Mouse (Mus musculus) embryonic facial prominence, embryonic 12.5 days (tissue): ENCODE results near the gene Fam114a2. TPM values are rescaled to one million over a fixed set of nuclear protein-coding genes. Genes with fewer than 3 reads are reported as not detected.

ENCODE experiments used
- ATAC-seq: fragments of 200-750 bp; cut with Nextera tagmentation; 2 replicates; pipeline ENCODE4 v1.8.0; 2017; ENCODE audit not compliant: insufficient number of reproducible peaks, insufficient read depth, low FRiP score, low TSS enrichment
- H3K27ac ChIP-seq: fragments of 300-500 bp; sonication (generic); 2 replicates; pipeline ENCODE4 v1.5.1; 2016; ENCODE audit warnings: mild to moderate bottlenecking
- H3K27me3 ChIP-seq: fragments of 300-500 bp; sonication (generic); 2 replicates; pipeline ENCODE4 v1.6.1; 2016; ENCODE audit warnings: mild to moderate bottlenecking, moderate library complexity
- H3K36me3 ChIP-seq: fragments of 300-500 bp; sonication (generic); 2 replicates; pipeline ENCODE4 v1.6.1; 2016; ENCODE audit warnings: mild to moderate bottlenecking
- H3K4me1 ChIP-seq: fragments of 300-500 bp; sonication (generic); 2 replicates; pipeline ENCODE4 v1.6.1; 2016
- H3K4me2 ChIP-seq: fragments of 300-500 bp; sonication (generic); replicated peaks from 2 replicates; pipeline ENCODE4 v1.6.1; 2016; ENCODE audit warnings: mild to moderate bottlenecking, moderate library complexity
- H3K4me3 ChIP-seq: fragments of 300-500 bp; sonication (generic); 2 replicates; pipeline ENCODE4 v1.5.1; 2016; ENCODE audit warnings: mild to moderate bottlenecking
- H3K9ac ChIP-seq: fragments of 300-500 bp; sonication (generic); 2 replicates; pipeline ENCODE4 v1.6.1; 2016; ENCODE audit warnings: mild to moderate bottlenecking, moderate library complexity
- H3K9me3 ChIP-seq: fragments of 300-500 bp; sonication (generic); 2 replicates; pipeline ENCODE4 v1.6.1; 2016; ENCODE audit warnings: mild to moderate bottlenecking, moderate library complexity
- WGBS: fragments of 180-500 bp; shearing (Covaris S2); methylation state at CpG from one replicate; pipeline ENCODE4 v1.1.7; 2016; 5-methylcytosine and 5-hydroxymethylcytosine counted together
- polyA plus RNA-seq: library from polyadenylated mRNA; unstranded; fragments of >200 nt; fragmentation: Nextera tagmentation; extraction: Ambion mirVana; gene quantifications from 2 replicates; pipeline ENCODE4 v1.2.1, GENCODE M21; 2016

Gene Fam114a2
- polyA plus RNA-seq, 1 experiment from 2014 or later: 74.4 TPM

- H3K27ac ChIP-seq: no peak overlapping the region
- ATAC-seq: no peak
- H3K4me2 ChIP-seq: no peak overlapping the region
- H3K36me3 ChIP-seq: peaks cover 18% of the 10 kb centered on the region
- H3K4me1 ChIP-seq: no peaks in the 10 kb centered on the region
- H3K4me3 ChIP-seq: no peak overlapping the region
- H3K9ac ChIP-seq: no peak overlapping the region
- WGBS: 93% methylated on average over 5 of the region's 5 CpGs
- no peaks in the 10 kb centered on the region for H3K27me3 ChIP-seq
- no peaks in the 10 kb centered on the region for H3K9me3 ChIP-seq
Measured at GRCm38 (mm10) chr11:57535912-57536311, 17.5 kb upstream of the Fam114a2 start.

DNA sequence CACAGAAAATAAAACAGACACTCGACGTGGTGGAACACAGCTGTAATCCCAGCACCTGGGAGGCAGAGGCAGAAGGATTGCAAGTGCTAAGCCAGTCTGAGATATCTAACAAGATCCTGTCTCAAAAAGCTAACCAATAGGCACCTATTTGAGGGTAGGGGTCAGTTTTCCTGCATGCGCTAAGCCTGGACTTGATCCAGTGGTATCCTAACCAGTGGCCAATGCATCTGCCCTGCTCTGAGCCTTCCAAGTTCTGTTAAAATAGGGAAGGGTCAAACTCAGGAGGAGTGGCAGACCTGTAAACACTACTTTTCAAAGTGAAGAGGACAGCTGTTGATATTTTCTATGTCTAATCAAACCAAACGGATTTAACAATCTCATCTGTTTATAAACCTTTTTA, 13.9 kb upstream of the Fam114a2 start:
- 93% methylated on average over 4 of the region's 4 CpGs for WGBS
- Histone ChIP-seq H3K9ac (no peak overlapping the region), H3K9me3 (no peaks in the 10 kb centered on the region), H3K27me3 (no peaks in the 10 kb centered on the region), H3K4me3 (no peak overlapping the region), H3K4me2 (no peak overlapping the region), H3K27ac (no peak overlapping the region), H3K4me1 (no peaks in the 10 kb centered on the region), H3K36me3 (peaks cover 46% of the 10 kb centered on the region)
- ATAC-seq: no peak

- H3K9ac ChIP-seq: no peak overlapping the region
- no peak overlapping the region for H3K4me3 ChIP-seq
- H3K27me3 ChIP-seq: no peaks in the 10 kb centered on the region
- H3K36me3 ChIP-seq: peaks cover 46% of the 10 kb centered on the region
- H3K4me2 ChIP-seq: no peak overlapping the region
- ATAC-seq: no peak
- no peaks in the 10 kb centered on the region for H3K9me3 ChIP-seq
- no peaks in the 10 kb centered on the region for H3K4me1 ChIP-seq
- H3K27ac ChIP-seq: no peak overlapping the region
- 74% methylated on average over 11 of the region's 11 CpGs for WGBS
Measured at GRCm38 (mm10) chr11:57531300-57531950, 13.0 kb upstream of the Fam114a2 start.

DNA sequence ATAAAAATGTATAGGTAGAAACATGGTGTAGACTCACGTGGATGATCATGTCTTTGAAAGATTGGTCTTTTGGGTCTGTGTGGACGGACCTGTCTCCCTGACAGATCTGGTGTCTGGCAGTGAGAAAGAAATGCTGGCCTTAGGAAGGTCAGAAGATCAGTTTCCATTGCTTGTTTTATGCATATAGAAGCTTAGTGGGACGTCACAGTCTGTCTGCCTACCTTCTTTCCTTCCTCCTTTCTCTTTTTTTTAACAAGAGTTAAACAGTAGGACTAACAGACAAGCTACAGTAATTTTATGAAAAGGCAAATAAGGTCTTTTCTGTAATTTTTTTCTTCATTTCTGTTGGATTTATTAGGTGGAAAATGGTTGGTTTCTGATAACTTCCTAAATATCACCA, 10.7 kb upstream of the Fam114a2 start:
- Histone ChIP-seq H3K4me2 (no peak overlapping the region), H3K27me3 (no peaks in the 10 kb centered on the region), H3K9me3 (no peaks in the 10 kb centered on the region), H3K9ac (no peak overlapping the region), H3K4me1 (no peaks in the 10 kb centered on the region), H3K36me3 (peaks cover 46% of the 10 kb centered on the region), H3K27ac (no peak overlapping the region), H3K4me3 (no peak overlapping the region)
- WGBS: 84% methylated on average over 3 of the region's 3 CpGs
- no peak for ATAC-seq

GRCm38 (mm10) chr11:57527506-57527905, 9.1 kb upstream of the Fam114a2 start:
- Histone ChIP-seq H3K27ac (no peak overlapping the region), H3K9ac (no peak overlapping the region), H3K4me3 (no peak overlapping the region), H3K4me2 (no peak overlapping the region), H3K9me3 (no peaks in the 10 kb centered on the region), H3K36me3 (peaks cover 39% of the 10 kb centered on the region), H3K27me3 (no peaks in the 10 kb centered on the region), H3K4me1 (no peaks in the 10 kb centered on the region)
- WGBS: 85% methylated on average over 4 of the region's 4 CpGs
- ATAC-seq: no peak

GRCm38 (mm10) chr11:57525900-57526299, 7.5 kb upstream of the Fam114a2 start:
- Histone ChIP-seq H3K4me1 (no peaks in the 10 kb centered on the region), H3K27ac (no peak overlapping the region), H3K27me3 (no peaks in the 10 kb centered on the region), H3K9me3 (no peaks in the 10 kb centered on the region), H3K36me3 (peaks cover 30% of the 10 kb centered on the region), H3K4me3 (no peak overlapping the region), H3K9ac (no peak overlapping the region), H3K4me2 (no peak overlapping the region)
- WGBS: 85% methylated on average over 3 of the region's 3 CpGs
- no peak for ATAC-seq

- Histone ChIP-seq H3K9ac (no peak overlapping the region; the same call in 1 of the 2 replicates), H3K4me3 (no peak overlapping the region), H3K27me3 (no peaks in the 10 kb centered on the region), H3K27ac (no peak overlapping the region), H3K4me2 (no peak overlapping the region), H3K36me3 (peaks cover 18% of the 10 kb centered on the region), H3K9me3 (no peaks in the 10 kb centered on the region), H3K4me1 (no peaks in the 10 kb centered on the region)
- ATAC-seq: no peak
Measured at GRCm38 (mm10) chr11:57524597-57524996, 6.2 kb upstream of the Fam114a2 start.

GRCm38 (mm10) chr11:57523418-57523817, 5.0 kb upstream of the Fam114a2 start:
- Histone ChIP-seq H3K27ac (no peak overlapping the region), H3K36me3 (peaks cover 9% of the 10 kb centered on the region), H3K4me3 (no peak overlapping the region), H3K4me1 (no peaks in the 10 kb centered on the region), H3K9ac (no peak overlapping the region), H3K4me2 (no peak overlapping the region), H3K27me3 (no peaks in the 10 kb centered on the region), H3K9me3 (no peaks in the 10 kb centered on the region)
- ATAC-seq: no peak
- WGBS: 93% methylated on average over 3 of the region's 3 CpGs

DNA sequence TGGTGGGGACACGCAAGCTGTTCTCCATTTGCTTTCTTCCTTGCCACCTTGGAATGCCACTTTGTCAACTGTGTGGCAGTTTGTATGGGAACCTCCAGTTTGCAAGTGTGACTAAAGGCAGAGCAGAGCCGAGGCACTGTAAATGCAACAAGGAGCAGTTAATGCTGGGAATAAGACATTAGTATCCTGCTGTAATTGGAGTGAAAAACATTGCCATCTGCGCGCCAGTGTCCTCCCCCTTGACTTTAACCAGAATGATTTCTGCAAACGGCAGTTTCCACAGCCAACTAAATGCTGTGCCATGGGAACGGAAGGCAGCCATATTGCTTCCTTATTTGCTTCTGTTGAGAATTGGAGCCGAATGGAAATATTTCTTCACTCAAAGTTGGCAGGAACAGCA, 3.6 kb upstream of the Fam114a2 start:
- H3K4me1 ChIP-seq: peaks cover 2% of the 10 kb centered on the region; the same call in 1 of the 2 replicates
- WGBS: 91% methylated on average over 7 of the region's 7 CpGs
- no peaks in the 10 kb centered on the region for H3K27me3 ChIP-seq
- H3K9me3 ChIP-seq: no peaks in the 10 kb centered on the region
- no peak overlapping the region for H3K4me3 ChIP-seq
- ATAC-seq: no peak
- H3K4me2 ChIP-seq: no peak overlapping the region
- H3K36me3 ChIP-seq: peaks cover 3% of the 10 kb centered on the region; the same call in 1 of the 2 replicates
- H3K27ac ChIP-seq: no peak overlapping the region
- no peak overlapping the region for H3K9ac ChIP-seq

GRCm38 (mm10) chr11:57521206-57521605, 2.8 kb upstream of the Fam114a2 start:
- ATAC-seq: no peak
- WGBS: 92% methylated on average over 3 of the region's 3 CpGs
- Histone ChIP-seq H3K4me2 (no peak overlapping the region), H3K4me1 (peaks cover 2% of the 10 kb centered on the region; the same call in 1 of the 2 replicates), H3K27me3 (no peaks in the 10 kb centered on the region), H3K9me3 (no peaks in the 10 kb centered on the region), H3K27ac (no peak overlapping the region), H3K9ac (no peak overlapping the region), H3K36me3 (peaks cover 3% of the 10 kb centered on the region; the same call in 1 of the 2 replicates), H3K4me3 (no peak overlapping the region)

GRCm38 (mm10) chr11:57519304-57519703, 887 bp upstream of the Fam114a2 start:
- peaks cover 3% of the 10 kb centered on the region; the same call in 1 of the 2 replicates for H3K36me3 ChIP-seq
- H3K4me3 ChIP-seq: peak overlapping the region; percentile 93
- H3K9ac ChIP-seq: peak overlapping the region; percentile 79
- WGBS: 72% methylated on average over 5 of the region's 5 CpGs
- no peaks in the 10 kb centered on the region for H3K27me3 ChIP-seq
- H3K4me1 ChIP-seq: peaks cover 2% of the 10 kb centered on the region; the same call in 1 of the 2 replicates
- H3K27ac ChIP-seq: no peak overlapping the region
- no peak for ATAC-seq
- H3K4me2 ChIP-seq: peak overlapping the region; percentile 74
- no peaks in the 10 kb centered on the region for H3K9me3 ChIP-seq

DNA sequence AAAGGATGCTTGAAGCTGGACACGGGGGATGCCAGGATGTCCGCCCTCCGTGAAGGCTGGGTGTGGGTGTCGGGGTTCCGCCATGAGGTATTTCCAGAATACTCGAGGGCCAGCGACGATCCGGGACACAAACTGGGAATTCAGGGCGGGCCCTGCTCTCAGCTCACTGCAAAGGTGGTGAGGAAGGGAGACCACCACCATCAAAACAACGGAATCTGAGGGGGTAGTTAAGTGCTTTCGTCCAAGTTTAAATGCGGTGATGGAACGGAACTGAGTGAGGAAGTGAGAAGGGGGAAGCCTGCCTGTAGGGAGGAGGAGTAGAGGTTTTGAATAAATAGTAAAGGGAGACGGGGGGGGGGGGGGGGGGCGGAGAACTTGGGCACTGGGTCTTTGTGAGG, 333 bp upstream of the Fam114a2 start:
- peaks cover 2% of the 10 kb centered on the region; the same call in 1 of the 2 replicates for H3K4me1 ChIP-seq
- H3K9ac ChIP-seq: peak overlapping the region; percentile 79
- H3K4me2 ChIP-seq: peak overlapping the region; percentile 74
- peak overlapping the region; percentile 93 for H3K4me3 ChIP-seq
- WGBS: 1% methylated on average over 15 of the region's 16 CpGs
- no peak; the same call in 1 of the 2 replicates for ATAC-seq
- H3K27me3 ChIP-seq: no peaks in the 10 kb centered on the region
- H3K27ac ChIP-seq: peak overlapping the region; percentile 60; the same call in 1 of the 2 replicates
- H3K9me3 ChIP-seq: no peaks in the 10 kb centered on the region
- H3K36me3 ChIP-seq: peaks cover 3% of the 10 kb centered on the region; the same call in 1 of the 2 replicates
